Mouse (Mus musculus) kidney, postnatal 0 days (tissue): ENCODE results near the gene Heatr1. TPM values are rescaled to one million over a fixed set of nuclear protein-coding genes. Genes with fewer than 3 reads are reported as not detected.
"Not testable (repeated sequence)": the region's sequence is repeated elsewhere in the genome, so short reads cannot be mapped to it uniquely, and the experiment has no call there.

ENCODE experiments used
- ATAC-seq: fragments of 200-750 bp; cut with Nextera tagmentation; replicated peaks from 2 replicates; pipeline ENCODE4 v1.8.0; 2017; ENCODE audit warnings: low read depth, moderate number of reproducible peaks, moderate TSS enrichment, moderate library complexity; ENCODE audit not compliant: low FRiP score
- DNase-seq: peaks from one replicate; pipeline ENCODE4 v3.0.0-alpha.2; 2016; ENCODE audit warnings: low spot score
- H3K27ac ChIP-seq: fragments of 300-500 bp; sonication (generic); 2 replicates; pipeline ENCODE4 v1.5.1; 2014; ENCODE audit warnings: mild to moderate bottlenecking
- H3K27me3 ChIP-seq: fragments of 300-500 bp; sonication (generic); 2 replicates; pipeline ENCODE4 v1.6.1; 2014; ENCODE audit warnings: low read length, mixed read lengths; ENCODE audit not compliant: insufficient read depth
- H3K36me3 ChIP-seq: fragments of 300-500 bp; sonication (generic); 2 replicates; pipeline ENCODE4 v1.6.1; 2014; ENCODE audit warnings: low read length, mixed read lengths; ENCODE audit not compliant: insufficient read depth
- H3K4me1 ChIP-seq: fragments of 300-500 bp; sonication (generic); replicated peaks from 2 replicates; pipeline ENCODE4 v1.6.1; 2014; ENCODE audit warnings: antibody characterized with exemption, low read length, mixed read lengths; ENCODE audit not compliant: insufficient read depth
- H3K4me2 ChIP-seq: fragments of 300-500 bp; sonication (generic); 2 replicates; pipeline ENCODE4 v1.6.1; 2014; ENCODE audit warnings: mild to moderate bottlenecking, low read length, moderate library complexity, mixed read lengths
- H3K4me3 ChIP-seq: fragments of 300-500 bp; sonication (generic); replicated peaks from 2 replicates; pipeline ENCODE4 v1.5.1; 2014; ENCODE audit warnings: low read depth, low read length
- H3K9ac ChIP-seq: fragments of 300-500 bp; sonication (generic); 2 replicates; pipeline ENCODE4 v1.6.1; 2014; ENCODE audit warnings: low read depth, low read length
- H3K9me3 ChIP-seq: fragments of 300-500 bp; sonication (generic); replicated peaks from 2 replicates; pipeline ENCODE4 v1.6.1; 2016; ENCODE audit warnings: low read length, inconsistent platforms, mixed read lengths
- CTCF ChIP-seq: IDR thresholded peaks from 2 replicates; pipeline ENCODE4 v1.5.1; 2016; ENCODE audit warnings: antibody characterized with exemption, low read depth, mild to moderate bottlenecking, moderate library complexity
- WGBS: fragments of 180-500 bp; shearing (Covaris S2); extraction: QIAGEN DNeasy Blood & Tissue Kit; methylation state at CpG from one replicate; pipeline ENCODE4 v1.1.7; 2014; 5-methylcytosine and 5-hydroxymethylcytosine counted together
- polyA plus RNA-seq: library from polyadenylated mRNA; unstranded; fragments of >200 nt; fragmentation: Nextera tagmentation; extraction: Ambion mirVana; gene quantifications from 2 replicates; pipeline ENCODE4 v1.2.1, GENCODE M21; 2015

Gene Heatr1
- polyA plus RNA-seq, 1 experiment from 2014 or later: 9.6 TPM

DNA sequence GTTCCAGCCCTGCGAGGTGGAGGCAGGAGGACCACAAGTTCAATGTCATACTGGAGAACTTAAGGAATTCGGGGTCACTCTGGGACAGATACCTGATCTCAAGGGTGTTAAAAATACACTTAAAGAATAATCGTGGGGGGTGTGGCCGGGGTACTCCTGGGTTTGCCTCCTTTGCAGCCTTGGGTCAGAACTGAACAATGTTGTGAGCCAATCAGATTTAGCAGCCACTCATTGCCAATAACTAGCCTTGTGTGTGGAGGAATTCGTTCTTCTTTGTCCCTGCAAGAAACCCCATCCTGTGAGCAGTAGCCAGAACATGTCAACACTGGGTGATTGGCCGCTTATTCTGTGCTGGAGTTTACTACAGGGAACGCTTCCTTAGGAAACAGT, 66.9 kb downstream of the Heatr1 start:
- Histone ChIP-seq H3K4me3 (peak overlapping the region; percentile 82), H3K4me1 (no peaks in the 10 kb centered on the region; the same call in 1 of the 2 replicates), H3K27ac (0 out of 2 replicates have a peak overlapping the region, but pooled peaks have one; percentile 34), H3K36me3 (0 out of 2 replicates have a peak, but pooled peaks cover 1% of the 10 kb centered on the region), H3K9me3 (no peaks in the 10 kb centered on the region), H3K4me2 (peak overlapping the region; percentile 73), H3K27me3 (no peaks in the 10 kb centered on the region), H3K9ac (peak overlapping the region; percentile 28; the same call in 1 of the 2 replicates)
- no peak; the same call in 1 of the 2 replicates for ATAC-seq
- no peak for TF ChIP-seq CTCF
- WGBS: under 1% methylated on average over 7 of the region's 7 CpGs
- peak; percentile 49 for DNase-seq

DNA sequence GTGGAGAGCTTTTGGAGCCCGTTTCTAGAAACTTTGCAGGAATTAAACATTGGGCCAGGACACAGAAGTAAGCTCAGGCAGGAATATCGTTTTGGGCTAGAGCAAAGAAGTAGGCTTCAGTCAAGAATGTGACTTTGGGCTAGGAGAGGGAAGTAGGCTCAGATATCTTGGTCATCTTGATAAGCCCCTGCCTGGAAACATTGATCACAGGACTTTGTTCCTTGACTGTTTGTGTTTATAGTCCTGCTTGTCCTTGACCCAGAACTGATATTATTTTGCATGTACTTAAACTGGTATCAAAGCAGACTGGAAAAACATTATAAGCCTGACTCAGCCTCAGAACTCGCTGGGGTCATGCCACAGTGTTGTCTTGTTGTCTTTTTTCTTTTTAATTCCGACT, 67.8 kb downstream of the Heatr1 start:
- Histone ChIP-seq H3K4me3 (no peak overlapping the region), H3K9me3 (no peaks in the 10 kb centered on the region), H3K27ac (no peak overlapping the region), H3K9ac (no peak overlapping the region), H3K36me3 (no peaks in the 10 kb centered on the region), H3K4me1 (no peaks in the 10 kb centered on the region; the same call in 1 of the 2 replicates), H3K4me2 (no peak overlapping the region), H3K27me3 (no peaks in the 10 kb centered on the region)
- no peak for TF ChIP-seq CTCF
- ATAC-seq (no peak), DNase-seq (no peak)
- WGBS: 77% methylated on average over 4 of the region's 4 CpGs

- not testable (repeated sequence) for H3K4me2 ChIP-seq, H3K4me1 ChIP-seq, H3K9me3 ChIP-seq, H3K27ac ChIP-seq, ATAC-seq, H3K9ac ChIP-seq, H3K4me3 ChIP-seq, H3K36me3 ChIP-seq, H3K27me3 ChIP-seq, DNase-seq
- 72% methylated on average over 6 of the region's 6 CpGs for WGBS
These were observed 69.3 kb downstream of the Heatr1 start for GRCm38 (mm10) chr13:12464159-12464558.

- no peak within 1 kb of the TSS for H3K4me3 ChIP-seq
- H3K27ac ChIP-seq: no peak within 1 kb of the TSS
- no peak for DNase-seq
- no peak within 1 kb of the TSS for H3K9ac ChIP-seq
- ATAC-seq: no peak
- no peaks in the 10 kb centered on the region for H3K27me3 ChIP-seq
- H3K4me2 ChIP-seq: no peak within 1 kb of the TSS
- TF ChIP-seq CTCF: no peak
- no peaks in the 10 kb centered on the region; the same call in 1 of the 2 replicates for H3K4me1 ChIP-seq
- no peaks in the 10 kb centered on the region for H3K36me3 ChIP-seq
- no peaks in the 10 kb centered on the region for H3K9me3 ChIP-seq
- WGBS: 82% methylated on average over 1 of the region's 1 CpGs
These were observed 70.0 kb downstream of the Heatr1 start, which contains the start of gene Lgals8 for GRCm38 (mm10) chr13:12464844-12465243. Lgals8 (minus strand) TSS chr13:12464944.

DNA sequence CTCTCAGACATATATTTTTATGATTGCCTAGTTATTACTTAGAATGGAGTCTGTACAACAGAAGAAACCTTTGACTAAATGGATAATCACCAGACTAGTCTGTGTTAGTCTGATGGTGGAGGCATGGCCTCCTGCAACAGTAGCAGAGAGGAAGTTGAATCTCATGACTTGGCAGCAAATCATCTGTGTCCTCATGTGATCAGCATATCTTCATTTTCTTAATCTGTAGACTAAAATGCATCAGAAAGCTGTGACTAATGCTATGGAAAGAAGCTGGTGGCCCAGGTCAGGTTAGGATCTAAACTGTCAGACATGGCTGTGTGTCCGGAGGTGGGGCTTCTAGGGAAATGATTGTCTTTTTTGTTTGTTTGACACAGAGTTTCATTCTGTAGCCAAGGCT, 73.7 kb downstream of the Heatr1 start:
- no peaks in the 10 kb centered on the region for H3K4me1 ChIP-seq
- WGBS: 79% methylated on average over 1 of the region's 1 CpGs
- H3K36me3 ChIP-seq: no peaks in the 10 kb centered on the region
- H3K9me3 ChIP-seq: no peaks in the 10 kb centered on the region
- no peak for TF ChIP-seq CTCF
- no peak overlapping the region for H3K4me2 ChIP-seq
- ATAC-seq (no peak), DNase-seq (no peak)
- H3K4me3 ChIP-seq: no peak overlapping the region
- H3K27me3 ChIP-seq: no peaks in the 10 kb centered on the region
- H3K9ac ChIP-seq: no peak overlapping the region
- no peak overlapping the region for H3K27ac ChIP-seq

DNA sequence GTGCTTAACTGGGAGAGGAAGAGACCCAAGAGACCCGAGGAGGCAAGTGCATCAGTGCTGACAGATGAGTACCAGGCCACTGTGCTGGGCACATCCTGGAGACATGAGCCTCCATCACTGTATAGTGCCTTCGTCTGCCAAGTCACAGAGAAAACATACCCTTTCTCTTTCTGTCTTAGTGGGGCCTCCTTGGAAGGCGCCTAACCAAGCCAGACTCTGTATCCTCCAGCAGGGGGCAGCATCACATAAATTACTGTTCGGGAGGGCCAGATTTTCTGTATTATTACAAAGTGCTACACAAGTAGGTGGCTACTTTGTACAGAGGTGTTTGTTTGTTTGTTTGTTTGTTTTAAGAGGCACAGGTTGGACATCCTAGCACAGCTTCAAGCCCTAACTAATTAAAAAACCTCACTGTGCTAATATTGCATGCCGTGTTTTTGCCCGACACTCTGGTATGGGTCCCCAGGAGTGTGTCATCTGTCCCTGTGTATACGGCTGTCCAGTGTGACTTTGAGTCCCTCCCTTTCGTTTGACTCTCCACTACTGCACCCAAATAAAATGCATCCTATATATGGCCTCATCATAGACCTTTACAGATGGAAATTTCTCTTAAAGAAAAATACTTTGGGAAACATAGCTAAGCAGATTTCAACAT, 79.0 kb downstream of the Heatr1 start:
- no peak overlapping the region for H3K4me3 ChIP-seq
- peak; percentile 44; the same call in 1 of the 2 replicates for ATAC-seq
- no peak overlapping the region for H3K4me2 ChIP-seq
- no peaks in the 10 kb centered on the region for H3K27me3 ChIP-seq
- H3K9ac ChIP-seq: no peak overlapping the region
- no peaks in the 10 kb centered on the region for H3K9me3 ChIP-seq
- H3K36me3 ChIP-seq: no peaks in the 10 kb centered on the region
- WGBS: 41% methylated on average over 8 of the region's 8 CpGs
- peak; percentile 85 for DNase-seq
- H3K27ac ChIP-seq: no peak overlapping the region
- no peaks in the 10 kb centered on the region for H3K4me1 ChIP-seq
- TF ChIP-seq CTCF: peak; percentile 95
